Mouse (Mus musculus) adrenal gland, postnatal 4 days (tissue): ENCODE measurements around the gene Olfr353. TPM values are rescaled to one million over a fixed set of nuclear protein-coding genes. Genes with fewer than 3 reads are reported as not detected.

Experiments
- DNase-seq, 2 experiments: peaks; one replicate each; pipeline ENCODE4 v3.0.0; 2021 to 2022; ENCODE audit warnings: low spot score in 2 of 2, mixed read lengths in 2 of 2
- long read RNA-seq, 2 experiments: library from polyadenylated mRNA; stranded (forward); transcript quantifications; one replicate each; pipeline ENCODE4 v2.0.0; 2021
- total RNA-seq, 2 experiments: library from RNA; stranded (reverse); gene quantifications; 2 replicates each; pipeline ENCODE4 v1.2.3; 2021

The Olfr353 gene
- total RNA-seq: not detected
- long read RNA-seq, experiment 1: 0 reads
- long read RNA-seq, experiment 2: 0 reads

DNA sequence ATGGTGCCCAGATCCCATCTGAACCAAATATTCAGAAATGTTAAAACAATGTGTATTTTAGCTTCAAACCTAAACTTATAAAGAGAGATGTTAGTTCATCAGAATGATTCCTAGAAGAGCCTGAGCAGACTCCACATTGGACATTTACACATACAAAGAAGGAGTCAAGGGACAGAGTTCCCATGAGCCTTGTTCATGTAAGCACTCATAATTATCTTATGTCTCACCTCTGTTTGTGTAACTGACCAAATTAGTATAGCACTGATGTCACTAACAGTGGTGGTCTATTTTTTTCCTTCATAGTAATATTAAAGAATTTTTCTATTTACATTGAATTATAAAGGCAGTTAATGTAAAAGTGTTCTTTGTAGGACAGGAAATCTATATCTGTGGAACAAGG lies at the start of gene Olfr353:
Gene Olfr353 (minus strand): TSS at position 101 of the 400 bp plus-strand sequence.
- no peak for DNase-seq

DNA sequence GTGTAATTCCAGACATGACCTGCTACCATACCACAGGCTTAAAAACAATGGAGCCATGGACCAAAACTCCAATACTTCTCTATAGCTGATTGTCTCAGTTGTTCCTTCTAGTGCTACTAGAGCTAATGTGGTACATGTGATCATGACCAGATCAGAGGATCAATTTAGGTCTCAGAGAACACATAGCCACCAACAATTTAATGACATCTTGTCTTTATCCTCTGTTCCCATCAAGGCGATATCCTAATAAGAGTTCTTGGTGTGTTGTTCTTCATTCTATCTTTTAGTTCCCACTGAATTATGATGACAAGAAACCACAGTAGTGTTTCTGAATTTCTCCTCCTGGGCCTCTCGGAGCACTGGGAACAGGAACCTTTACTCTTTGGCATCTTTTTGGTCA lies 44.1 kb upstream of the Olfr353 start, which contains the start of gene Olfr356:
Gene Olfr356 (plus strand): TSS at position 301 of the 400 bp plus-strand sequence.
- DNase-seq: no peak

DNA sequence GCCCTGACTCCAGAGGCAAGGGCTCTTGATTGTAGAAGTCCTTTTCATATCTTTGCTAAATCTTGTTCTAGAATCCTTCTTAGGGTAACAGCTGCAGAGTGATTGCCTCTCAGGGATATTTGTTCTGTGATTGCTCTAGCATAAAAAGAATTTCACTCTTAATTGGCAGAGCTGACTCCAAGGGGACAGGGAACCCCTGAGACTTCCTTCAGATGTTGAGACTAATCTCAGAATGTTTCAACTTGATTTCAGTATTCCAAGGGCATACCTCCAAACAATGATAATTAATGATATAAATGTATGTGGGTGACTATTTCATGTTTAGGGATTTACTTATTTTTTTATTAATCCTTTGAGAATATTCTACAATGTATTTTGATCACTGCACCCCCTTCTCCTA lies 36.1 kb upstream of the Olfr353 start, which contains the start of gene Olfr355:
Gene Olfr355 (minus strand): TSS at position 101 of the 400 bp plus-strand sequence.
- no peak for DNase-seq

DNA sequence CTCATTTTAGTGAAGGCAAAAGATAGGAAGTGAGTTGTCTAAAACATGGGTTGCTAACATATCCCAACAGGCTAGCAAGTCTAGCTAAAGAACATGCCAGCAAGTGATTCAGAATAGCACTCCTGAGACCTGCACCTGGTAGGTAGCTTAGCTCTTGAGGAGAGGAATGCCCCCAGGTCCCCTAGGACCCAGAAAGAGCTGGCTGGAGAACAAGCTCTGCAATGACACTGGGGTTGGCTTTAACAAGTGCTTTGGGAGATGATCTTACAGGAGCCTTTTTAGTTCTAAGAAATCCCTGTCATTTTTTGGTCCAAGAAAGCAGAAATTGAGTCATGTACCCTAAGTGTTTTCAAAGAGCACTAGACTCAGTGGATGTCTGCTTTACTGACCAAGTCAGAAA lies 12.6 kb upstream of the Olfr353 start, which contains the start of gene Olfr354:
Gene Olfr354 (plus strand): TSS at position 301 of the 400 bp plus-strand sequence.
- no peak for DNase-seq

DNA sequence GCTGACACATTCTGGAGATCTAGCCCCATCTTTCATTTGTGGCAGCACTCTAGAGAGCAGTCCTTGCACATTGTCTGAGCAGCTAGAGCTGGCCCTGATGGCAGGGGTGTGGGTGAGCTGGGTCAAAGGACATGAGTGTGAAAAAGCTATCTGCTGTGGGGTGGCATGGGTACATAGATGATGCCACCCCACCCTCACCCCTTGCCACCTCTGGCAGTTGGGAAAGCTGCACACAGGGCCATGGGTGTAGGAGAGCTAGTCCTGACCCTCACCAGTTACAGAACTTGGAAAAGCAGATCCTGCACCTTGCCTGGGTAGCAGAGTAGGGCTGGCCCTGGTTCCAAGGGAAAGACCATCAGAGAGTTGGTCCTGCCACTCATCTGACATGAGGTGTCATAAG lies 4.4 kb upstream of the Olfr353 start:
- DNase-seq: no peak

DNA sequence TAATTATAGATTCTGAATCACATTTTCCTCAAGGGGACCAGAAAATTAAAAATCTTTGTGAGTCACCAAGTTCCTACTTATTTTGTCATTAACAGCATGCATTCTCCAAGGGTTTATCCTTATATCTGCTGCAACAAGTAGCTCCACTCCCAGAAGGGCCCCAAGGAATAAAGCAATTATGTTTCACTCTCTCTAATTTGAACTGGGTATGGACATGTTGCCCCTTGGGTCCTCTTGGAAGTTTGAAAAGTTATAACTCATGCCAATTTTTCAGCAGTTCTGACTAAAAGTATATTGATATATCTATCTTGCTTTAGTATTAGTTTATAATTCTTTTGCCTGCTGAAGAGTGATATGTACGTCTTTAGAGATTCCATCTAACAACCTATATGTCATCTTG lies 24.6 kb downstream of the Olfr353 start, which contains the start of gene Olfr352:
Gene Olfr352 (plus strand): TSS at position 301 of the 400 bp plus-strand sequence.
- no peak for DNase-seq

DNA sequence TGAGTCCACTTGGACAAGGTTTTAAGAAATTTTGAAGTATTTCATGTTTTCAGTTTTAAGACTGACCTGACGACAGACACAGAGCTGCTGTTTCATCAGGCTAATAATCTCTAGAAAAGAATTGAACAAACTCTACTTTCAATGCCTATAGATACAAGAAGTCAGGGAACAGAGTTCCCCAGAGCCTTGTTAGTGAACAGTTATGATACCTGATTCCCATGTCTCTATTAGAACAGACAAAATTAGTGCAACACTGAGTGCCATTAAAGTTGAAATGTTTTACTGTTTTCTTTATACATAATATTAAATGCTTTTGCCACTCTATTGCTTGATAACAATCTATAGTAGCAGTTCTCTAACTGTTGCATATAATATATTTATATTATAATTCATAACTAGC lies 30.2 kb downstream of the Olfr353 start, which contains the start of gene Olfr351:
Gene Olfr351 (minus strand): TSS at position 101 of the 400 bp plus-strand sequence.
- DNase-seq: no peak

DNA sequence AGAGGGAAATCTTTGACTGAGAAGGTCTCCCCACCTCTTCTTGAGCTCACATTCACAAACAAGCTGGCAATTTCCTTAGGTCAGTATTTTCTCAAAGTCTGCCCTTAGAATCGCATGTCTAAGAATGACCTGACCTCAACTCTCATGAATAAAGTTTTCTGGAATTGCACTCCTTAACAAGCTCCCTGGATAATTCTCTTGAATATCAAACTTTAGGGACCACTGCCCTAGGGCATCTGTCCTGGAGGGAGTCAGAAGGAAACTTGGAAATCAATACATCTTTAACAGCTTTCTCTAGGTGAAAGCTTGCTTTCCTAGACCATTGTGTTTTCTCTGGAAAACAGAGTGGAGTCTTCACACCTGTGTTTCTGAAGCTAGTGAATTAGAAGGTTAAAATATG lies 46.7 kb downstream of the Olfr353 start, which contains the start of gene Olfr350:
Gene Olfr350 (plus strand): TSS at position 301 of the 400 bp plus-strand sequence.
- DNase-seq: no peak

Other genes starting within 250 kb of the Olfr353 start
- gene Olfr346, start 207.1 kb downstream of the Olfr353 start, total RNA-seq: not detected
- gene Olfr347, start 161.0 kb downstream of the Olfr353 start, total RNA-seq: not detected
- not detected for gene Olfr348, start 108.7 kb downstream of the Olfr353 start, total RNA-seq
- not detected for gene Olfr50, start 102.4 kb downstream of the Olfr353 start, total RNA-seq
- gene Olfr3, start 75.9 kb downstream of the Olfr353 start, total RNA-seq: not detected
- not detected for gene Olfr350, start 46.6 kb downstream of the Olfr353 start, total RNA-seq
- gene Olfr351, start 30.3 kb downstream of the Olfr353 start, total RNA-seq: not detected
- gene Olfr352, start 24.5 kb downstream of the Olfr353 start, total RNA-seq: not detected
- gene Olfr354, start 12.7 kb upstream of the Olfr353 start, total RNA-seq: not detected
- gene Olfr355, start 36.0 kb upstream of the Olfr353 start, total RNA-seq: not detected
- not detected for gene Olfr356, start 44.2 kb upstream of the Olfr353 start, total RNA-seq
- not detected for gene Olfr357, start 100.9 kb upstream of the Olfr353 start, total RNA-seq
- gene Olfr358, start 116.4 kb upstream of the Olfr353 start, total RNA-seq: not detected
- gene Olfr360, start 172.8 kb upstream of the Olfr353 start, total RNA-seq: not detected
- gene Olfr361, start 196.4 kb upstream of the Olfr353 start, total RNA-seq: not detected
- gene Olfr362, start 225.0 kb upstream of the Olfr353 start, total RNA-seq: not detected
- not detected for gene Olfr364-ps1, start 246.4 kb upstream of the Olfr353 start, total RNA-seq